Mouse (Mus musculus): ENCODE results near the gene Mzf1.

DNA sequence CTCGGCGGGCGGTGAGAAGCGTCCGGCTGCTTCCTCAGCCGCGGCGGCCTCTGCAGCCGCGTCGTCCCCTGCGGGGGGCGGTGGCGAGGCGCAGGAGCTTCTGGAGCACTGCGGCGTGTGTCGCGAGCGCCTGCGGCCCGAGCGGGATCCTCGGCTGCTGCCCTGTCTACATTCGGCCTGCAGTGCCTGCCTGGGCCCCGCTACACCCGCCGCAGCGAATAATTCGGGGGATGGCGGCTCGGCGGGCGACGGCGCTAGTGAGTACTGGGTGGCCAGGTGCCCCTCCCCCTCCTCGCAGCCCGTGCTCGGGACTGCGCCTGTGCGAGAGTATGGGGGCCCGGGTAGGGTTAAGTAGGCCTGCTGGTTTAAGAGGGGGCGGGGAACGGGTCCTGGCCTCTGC lies 29.8 kb downstream of the Mzf1 start:
- TF ChIP-seq POLR2AphosphoS5 (IDR thresholded peaks at IDR 0.05; ENCODE audit: insufficient replicate concordance, low read depth, low read length) (no peak), CTCF (IDR thresholded peaks at IDR 0.05; ENCODE audit: low read depth, low read length) (no peak), TAL1 (conservative IDR thresholded peaks at IDR 0.05; ENCODE audit: low read depth, low read length) (no peak), GATA1 (IDR thresholded peaks at IDR 0.05; ENCODE audit: borderline replicate concordance, low read length) (no peak)
